Mouse (Mus musculus) 416B (cell line): Measurements from ENCODE around the gene Gpr61.

Experiments
- DNase-seq: peaks from one replicate; pipeline ENCODE4 v3.0.0; 2011; ENCODE audit warnings: low read depth

Gpr61 gene

DNA sequence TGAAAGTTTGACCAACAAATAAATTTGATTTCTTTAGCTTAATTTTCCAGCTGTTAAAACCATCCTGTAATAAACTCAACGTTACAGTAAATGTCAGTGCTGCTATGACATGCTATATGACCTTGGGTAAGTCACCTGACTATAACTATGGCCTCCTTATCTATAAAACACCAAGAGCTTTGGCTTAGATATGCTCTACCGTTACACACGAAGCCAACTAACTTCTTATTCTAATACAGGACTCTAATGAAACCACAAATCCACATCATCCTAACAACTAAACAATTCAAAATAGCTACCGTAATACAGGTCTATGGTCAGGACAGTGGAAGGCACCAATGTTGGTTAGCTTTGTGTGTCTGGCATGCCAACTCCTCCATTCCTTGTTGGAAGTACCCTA, 24.9 kb downstream of the Gpr61 start:
- no peak for DNase-seq

DNA sequence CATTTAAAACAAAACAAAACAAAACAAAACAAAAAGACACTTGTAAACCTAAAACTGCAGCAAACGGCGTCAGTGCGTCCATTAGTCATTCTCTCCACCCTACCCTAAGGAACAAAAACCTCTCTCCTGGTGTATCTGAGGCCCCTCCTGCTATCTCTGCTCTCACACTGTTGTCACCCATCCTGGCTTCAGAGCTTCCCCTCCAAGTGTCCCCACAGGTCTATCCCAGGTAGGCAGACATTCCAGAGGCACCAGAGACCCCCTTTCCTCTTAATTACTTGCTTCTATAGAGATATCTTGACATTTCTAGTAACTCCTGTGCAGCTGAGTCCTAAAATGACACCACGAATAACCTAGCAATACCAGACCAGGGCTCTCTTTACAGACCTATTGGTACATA, 25.3 kb downstream of the Gpr61 start:
- DNase-seq, result no peak

- no peak for DNase-seq
Measured at GRCm38 (mm10) chr3:108128520-108128919, 26.2 kb downstream of the Gpr61 start.

DNA sequence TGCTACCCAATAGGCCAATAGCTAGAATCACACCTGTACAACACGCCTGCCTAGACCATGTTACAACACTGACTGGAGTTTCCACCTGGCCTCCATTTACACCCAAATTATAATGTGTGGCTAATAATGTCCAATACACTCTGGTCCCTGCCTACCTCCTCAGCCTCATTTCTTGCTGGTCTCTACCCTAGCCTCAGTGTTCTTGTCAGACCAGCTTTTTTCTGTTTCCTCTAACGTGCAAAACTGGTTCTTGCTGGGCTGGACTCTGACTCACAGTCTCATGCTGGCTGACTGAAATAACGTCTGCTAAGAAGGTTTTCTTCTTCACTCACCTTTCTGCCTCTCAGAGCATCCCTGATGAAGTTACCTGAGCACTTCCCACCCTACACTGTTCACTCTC, 28.4 kb downstream of the Gpr61 start:
- DNase-seq, result no peak

DNA sequence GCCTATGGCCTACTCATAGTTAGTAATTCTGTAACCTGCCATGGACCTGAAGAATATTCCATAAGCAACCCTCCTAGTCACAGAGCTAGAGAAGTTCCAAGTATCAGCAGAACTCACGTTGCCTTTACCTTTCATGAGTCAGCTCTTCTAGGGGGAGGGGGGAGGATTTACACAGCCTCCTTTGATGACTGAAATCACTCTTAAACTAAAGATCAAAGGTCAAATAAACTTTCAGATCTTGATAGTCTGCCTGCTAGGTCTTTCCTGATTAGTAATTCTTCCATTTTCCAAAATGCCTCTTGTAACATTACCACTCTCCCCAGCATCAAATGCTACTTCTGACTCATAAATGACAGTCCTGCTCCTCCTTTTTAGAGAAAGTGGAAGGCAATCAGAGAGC, 30.6 kb downstream of the Gpr61 start:
- DNase-seq, result no peak

DNA sequence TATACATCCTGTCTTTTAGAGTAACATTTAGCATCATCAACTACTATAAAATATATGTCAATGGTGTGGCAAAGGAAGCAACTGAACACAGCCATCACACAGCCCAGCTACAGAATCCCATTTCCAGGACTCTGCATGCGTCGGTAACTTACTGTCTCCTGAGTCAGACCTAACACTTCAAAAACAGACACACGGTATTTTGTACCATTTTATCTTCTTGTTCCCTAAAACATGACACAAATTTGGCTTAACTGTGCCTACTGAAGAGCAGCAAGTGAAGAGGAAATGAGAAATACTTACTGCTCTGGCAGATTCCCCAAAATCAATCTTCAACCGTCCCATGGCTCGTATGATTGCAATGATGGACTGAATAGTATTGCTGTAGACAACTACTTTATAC, 31.4 kb downstream of the Gpr61 start:
- DNase-seq, result no peak

- no peak for DNase-seq
Measured at GRCm38 (mm10) chr3:108121101-108121500, 33.6 kb downstream of the Gpr61 start.

DNA sequence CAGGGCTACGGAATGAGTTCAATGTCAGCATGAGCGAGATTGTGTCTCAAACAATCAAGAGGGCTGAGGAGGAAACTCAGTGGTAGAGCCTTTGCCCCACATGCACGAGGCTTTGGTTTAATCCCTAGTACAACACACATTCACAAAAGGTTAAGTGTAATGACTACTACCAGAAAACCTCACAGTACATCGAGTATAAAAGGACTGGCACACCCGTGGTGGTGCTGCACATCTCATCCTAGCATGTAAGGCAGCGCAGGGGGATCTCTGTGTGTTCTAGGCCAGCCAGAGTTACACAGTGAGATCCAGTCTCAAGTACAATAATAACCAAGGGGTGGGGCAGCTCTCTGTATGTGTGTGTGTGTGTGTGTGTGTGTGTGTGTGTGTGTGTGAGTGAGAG, 37.2 kb downstream of the Gpr61 start:
- no peak for DNase-seq

DNA sequence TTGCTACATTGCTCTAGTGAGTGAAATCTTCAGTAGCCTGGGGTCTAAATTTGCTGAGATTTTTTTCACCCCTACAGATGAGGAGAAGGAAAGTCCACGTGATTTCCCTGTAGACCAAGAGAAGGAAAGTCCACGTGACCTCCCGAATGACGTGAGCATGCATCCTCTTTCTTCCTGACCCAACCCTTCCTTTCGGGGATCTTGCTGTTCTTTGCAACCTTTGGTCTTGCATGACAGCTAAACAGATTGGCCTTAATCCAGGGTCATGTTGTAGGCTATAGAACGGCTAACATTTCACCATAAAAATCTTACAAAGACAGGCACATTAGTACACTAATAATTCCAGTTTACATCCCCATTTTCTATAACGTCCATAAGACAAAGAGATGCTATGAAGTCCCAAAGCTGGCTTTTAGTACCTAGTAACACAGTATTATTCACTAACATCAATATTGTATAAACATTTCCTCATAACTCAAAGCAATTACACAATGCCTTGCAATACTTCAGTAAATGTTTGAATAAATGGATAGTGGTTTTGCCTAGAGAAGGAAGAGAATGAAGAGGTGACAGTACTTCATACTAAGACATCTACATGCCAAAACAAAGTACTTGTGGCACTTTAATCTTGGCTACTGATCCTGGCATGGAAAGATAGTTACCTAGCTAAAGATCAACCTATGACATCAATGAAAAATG, 40.9 kb downstream of the Gpr61 start:
- peak; percentile 42 for DNase-seq

GRCm38 (mm10) chr3:108112666-108113065, 42.0 kb downstream of the Gpr61 start:
- no peak for DNase-seq

DNA sequence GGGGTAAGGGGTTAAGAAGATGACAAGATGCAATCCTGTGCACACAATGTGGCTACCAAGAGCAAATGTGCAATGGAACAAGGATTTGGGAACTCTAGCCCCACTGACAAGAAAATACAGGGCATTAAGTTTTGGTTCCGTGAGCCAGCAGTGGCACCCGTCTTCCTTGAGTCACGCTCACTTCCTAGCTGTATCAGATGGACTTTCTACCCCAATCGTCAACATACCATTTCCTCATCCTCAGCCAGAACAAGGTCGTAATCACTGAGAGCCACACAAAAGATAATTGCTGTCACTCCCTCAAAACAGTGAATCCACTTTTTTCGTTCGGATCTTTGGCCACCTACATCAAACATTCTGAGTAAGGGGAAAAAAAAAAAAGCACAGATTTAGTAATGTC, 42.4 kb downstream of the Gpr61 start:
- DNase-seq, result no peak

- DNase-seq, result no peak
Measured at GRCm38 (mm10) chr3:108111320-108111719, 43.4 kb downstream of the Gpr61 start.

GRCm38 (mm10) chr3:108105281-108105680, 49.4 kb downstream of the Gpr61 start:
- no peak for DNase-seq

DNA sequence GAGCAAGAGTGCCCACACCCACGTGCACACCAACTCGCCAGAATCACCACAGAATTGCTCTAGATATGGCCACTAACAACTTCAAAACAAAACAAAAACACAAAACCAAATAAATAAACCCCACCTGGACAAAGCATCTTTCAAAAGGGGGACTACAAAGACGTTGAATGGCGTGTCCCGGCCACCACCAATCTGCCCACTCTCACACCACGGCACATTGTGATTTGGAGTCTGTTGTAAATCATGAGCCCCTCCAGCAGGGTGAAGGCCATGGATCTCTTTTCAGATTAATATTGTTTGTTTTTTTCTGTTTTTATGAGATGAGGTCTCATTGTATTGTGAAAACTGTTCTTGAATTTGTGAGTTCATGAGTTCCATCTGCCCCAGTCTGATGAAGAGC, 52.6 kb downstream of the Gpr61 start:
- no peak for DNase-seq

DNA sequence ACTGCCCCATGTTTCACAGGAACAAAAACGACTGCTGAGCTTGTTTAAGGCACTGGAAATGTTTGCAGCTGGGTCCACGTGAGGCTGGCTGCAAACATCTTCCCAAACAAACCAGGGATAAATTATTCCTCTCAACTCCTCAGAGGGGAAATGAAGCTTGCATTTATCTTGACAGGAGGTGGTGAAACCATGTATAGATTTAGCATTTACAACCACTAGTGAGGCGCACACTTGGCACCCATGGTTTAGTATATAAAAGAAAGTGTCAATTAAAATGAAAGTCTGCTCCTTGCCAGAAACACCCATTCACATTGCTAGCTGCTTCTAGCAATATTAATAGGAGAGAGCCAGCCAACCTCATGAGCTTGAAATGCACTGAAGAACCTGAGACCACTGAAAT, 53.1 kb downstream of the Gpr61 start:
- DNase-seq, result no peak
